Mouse (Mus musculus) brain, embryonic 14.5 days (tissue): Measurements from ENCODE around the gene Tnk1.

Experiments
- CTCF ChIP-seq: fragments of 200-500 bp; IDR thresholded peaks from 2 replicates; pipeline ENCODE4 v1.5.1; 2012; ENCODE audit warnings: inconsistent platforms, mild to moderate bottlenecking, moderate library complexity, borderline replicate concordance; ENCODE audit not compliant: insufficient read depth, insufficient read length; ENCODE audit errors: extremely low read depth
- POLR2A ChIP-seq: fragments of 200-500 bp; IDR thresholded peaks from 2 replicates; pipeline ENCODE4 v1.6.1; 2012; ENCODE audit warnings: mild to moderate bottlenecking, inconsistent platforms, borderline replicate concordance; ENCODE audit not compliant: poor library complexity, insufficient read depth, insufficient read length, severe bottlenecking; ENCODE audit errors: extremely low read depth

DNA sequence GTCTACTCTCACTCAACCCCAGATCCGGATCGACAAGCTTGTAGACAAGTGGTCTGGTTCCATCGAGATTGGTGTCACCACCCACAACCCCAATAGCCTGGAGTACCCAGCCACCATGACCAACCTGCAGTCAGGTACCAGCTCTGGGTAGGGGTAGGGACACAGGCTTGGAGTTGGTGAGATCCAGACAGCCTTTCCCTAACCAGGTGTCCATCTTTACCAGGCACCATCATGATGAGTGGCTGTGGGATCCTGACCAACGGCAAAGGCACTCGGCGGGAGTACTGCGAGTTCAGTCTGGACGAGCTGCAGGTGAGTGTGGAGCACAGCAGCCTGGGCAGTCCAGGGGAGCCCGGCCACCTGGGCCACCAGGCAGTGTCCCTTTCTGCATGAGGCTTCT, 45.8 kb upstream of the Tnk1 start:
- TF ChIP-seq CTCF: no peak
- TF ChIP-seq POLR2A: no peak
